Mouse (Mus musculus): ENCODE measurements around the gene Tbc1d23. TPM values are rescaled to one million over a fixed set of nuclear protein-coding genes. Genes with fewer than 3 reads are reported as not detected.

The Tbc1d23 gene
- polyA plus RNA-seq, 1 experiment, result 9.4 TPM

DNA sequence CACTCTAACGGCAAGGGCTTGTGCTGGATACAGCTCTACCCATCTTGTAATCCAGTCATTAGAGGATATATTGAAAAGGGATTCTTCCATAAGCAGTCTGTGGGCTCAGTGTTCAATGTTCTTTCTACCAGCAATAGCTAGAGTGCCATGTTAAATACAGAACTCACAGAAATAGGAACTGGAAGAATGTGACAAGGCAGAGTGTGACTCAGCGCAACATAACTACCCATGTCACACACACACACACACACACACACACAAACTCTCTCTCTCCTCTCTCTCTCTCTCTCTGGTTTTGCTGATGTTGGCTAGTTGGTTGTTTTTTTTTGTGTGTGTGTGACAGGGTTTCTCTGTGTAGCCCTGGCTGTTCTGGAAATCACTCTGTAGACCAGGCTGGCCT is 20.3 kb downstream of the Tbc1d23 start:
- H3K36me3 ChIP-seq (ENCODE audit: control insufficient read depth, insufficient read depth, low read length), result peaks cover 42% of the 10 kb centered on the region
- no peak overlapping the region for H3K27ac ChIP-seq (ENCODE audit: insufficient read depth, low read depth, low read length)
- 89% methylated on average over 2 of the region's 2 CpGs for WGBS
- TF ChIP-seq POLR2A (IDR thresholded peaks at IDR 0.05; ENCODE audit: low read depth, low read length), result no peak
- no peak for TF ChIP-seq CTCF (IDR thresholded peaks at IDR 0.05; ENCODE audit: extremely low read depth, insufficient read length, insufficient replicate concordance, low read depth, low read length)
- no peak overlapping the region for H3K4me3 ChIP-seq (ENCODE audit: low read depth, low read length)
- H3K27me3 ChIP-seq (ENCODE audit: control insufficient read depth, insufficient read depth, low read length), result no peaks in the 10 kb centered on the region
- no peaks in the 10 kb centered on the region for H3K4me1 ChIP-seq (ENCODE audit: control insufficient read depth, insufficient read depth, insufficient read length, low read length)

DNA sequence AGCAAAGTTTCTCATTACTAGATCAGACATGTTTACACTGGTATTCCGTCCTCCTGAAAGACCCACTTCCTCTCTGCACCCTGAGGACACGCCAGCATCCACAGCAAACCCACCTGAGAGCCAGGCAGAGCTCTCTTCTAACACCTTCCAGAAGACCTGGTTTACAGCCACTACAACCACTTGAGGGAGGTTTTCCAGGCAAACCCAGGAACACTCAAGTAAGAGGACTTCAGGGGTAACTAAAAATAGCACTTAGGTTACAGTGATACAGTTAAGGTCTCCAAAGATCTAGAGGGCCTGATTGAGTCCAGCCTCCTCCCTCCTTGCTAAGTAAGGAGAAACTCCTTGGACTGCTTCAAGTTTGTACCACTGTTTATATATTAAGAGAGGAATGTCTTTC is 23.0 kb downstream of the Tbc1d23 start:
- no peak for TF ChIP-seq CTCF (IDR thresholded peaks at IDR 0.05; ENCODE audit: extremely low read depth, insufficient read length, insufficient replicate concordance, low read depth, low read length)
- TF ChIP-seq POLR2A (IDR thresholded peaks at IDR 0.05; ENCODE audit: low read depth, low read length), result no peak
- H3K27ac ChIP-seq (ENCODE audit: insufficient read depth, low read depth, low read length), result no peak overlapping the region
- WGBS, result 90% methylated on average over 2 of the region's 2 CpGs

DNA sequence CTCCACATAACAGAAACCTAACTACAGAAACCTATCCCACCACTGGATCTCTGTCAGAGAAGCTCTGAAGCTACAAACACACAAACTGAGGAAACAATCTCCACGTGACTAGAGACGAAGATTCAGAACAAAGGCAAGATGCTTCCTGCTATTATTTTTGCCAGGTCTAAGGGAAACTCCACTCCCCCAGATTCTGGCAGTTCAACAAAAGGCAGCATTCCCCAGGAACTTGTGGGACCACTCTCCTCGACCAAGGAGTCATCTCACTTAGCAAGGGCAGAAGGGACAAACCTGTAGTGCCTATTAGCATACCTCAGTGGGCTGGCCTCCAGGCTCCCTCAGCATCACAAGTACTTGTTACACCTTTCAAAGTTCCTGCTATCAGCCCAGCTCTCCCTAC is 34.0 kb downstream of the Tbc1d23 start:
- no peak overlapping the region for H3K4me3 ChIP-seq (ENCODE audit: low read depth, low read length)
- 78% methylated on average over 3 of the region's 3 CpGs for WGBS
- TF ChIP-seq CTCF (IDR thresholded peaks at IDR 0.05; ENCODE audit: extremely low read depth, insufficient read length, insufficient replicate concordance, low read depth, low read length) (no peak), POLR2A (IDR thresholded peaks at IDR 0.05; ENCODE audit: low read depth, low read length) (no peak)
- no peak overlapping the region for H3K27ac ChIP-seq (ENCODE audit: insufficient read depth, low read depth, low read length)
- no peaks in the 10 kb centered on the region for H3K27me3 ChIP-seq (ENCODE audit: control insufficient read depth, insufficient read depth, low read length)
- peaks cover 42% of the 10 kb centered on the region for H3K36me3 ChIP-seq (ENCODE audit: control insufficient read depth, insufficient read depth, low read length)
- H3K4me1 ChIP-seq (ENCODE audit: control insufficient read depth, insufficient read depth, insufficient read length, low read length), result no peaks in the 10 kb centered on the region

More for the DNA sequence above, 23.0 kb downstream of the Tbc1d23 start:
- Histone ChIP-seq H3K4me3 (ENCODE audit: low read depth, low read length) (no peak overlapping the region), H3K4me1 (ENCODE audit: control insufficient read depth, insufficient read depth, insufficient read length, low read length) (no peaks in the 10 kb centered on the region), H3K27me3 (ENCODE audit: control insufficient read depth, insufficient read depth, low read length) (no peaks in the 10 kb centered on the region), H3K36me3 (ENCODE audit: control insufficient read depth, insufficient read depth, low read length) (peaks cover 38% of the 10 kb centered on the region)

DNA sequence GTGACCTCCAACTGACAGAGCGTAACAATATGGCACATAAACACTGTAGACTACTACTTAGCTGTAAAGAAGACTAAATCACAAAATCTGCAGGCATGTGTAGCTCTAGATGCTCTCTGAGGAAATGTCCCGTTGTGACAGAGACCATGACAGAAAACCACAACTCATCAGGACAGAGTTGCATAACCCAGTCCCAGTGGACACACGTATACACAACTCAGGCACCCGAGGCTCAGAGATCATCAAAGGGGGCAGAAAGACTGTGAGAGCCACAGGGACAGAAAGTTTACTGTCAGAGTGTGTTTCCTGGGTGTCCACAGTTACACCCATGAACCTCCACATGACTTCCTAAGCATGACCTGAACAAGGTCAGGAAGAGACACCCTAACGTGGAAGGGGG is 34.7 kb downstream of the Tbc1d23 start:
- Histone ChIP-seq H3K4me3 (ENCODE audit: low read depth, low read length) (no peak overlapping the region), H3K27ac (ENCODE audit: insufficient read depth, low read depth, low read length) (no peak overlapping the region), H3K4me1 (ENCODE audit: control insufficient read depth, insufficient read depth, insufficient read length, low read length) (no peaks in the 10 kb centered on the region), H3K27me3 (ENCODE audit: control insufficient read depth, insufficient read depth, low read length) (no peaks in the 10 kb centered on the region), H3K36me3 (ENCODE audit: control insufficient read depth, insufficient read depth, low read length) (peaks cover 48% of the 10 kb centered on the region)
- 84% methylated on average over 5 of the region's 5 CpGs for WGBS
- TF ChIP-seq CTCF (IDR thresholded peaks at IDR 0.05; ENCODE audit: extremely low read depth, insufficient read length, insufficient replicate concordance, low read depth, low read length) (no peak), POLR2A (IDR thresholded peaks at IDR 0.05; ENCODE audit: low read depth, low read length) (no peak)

DNA sequence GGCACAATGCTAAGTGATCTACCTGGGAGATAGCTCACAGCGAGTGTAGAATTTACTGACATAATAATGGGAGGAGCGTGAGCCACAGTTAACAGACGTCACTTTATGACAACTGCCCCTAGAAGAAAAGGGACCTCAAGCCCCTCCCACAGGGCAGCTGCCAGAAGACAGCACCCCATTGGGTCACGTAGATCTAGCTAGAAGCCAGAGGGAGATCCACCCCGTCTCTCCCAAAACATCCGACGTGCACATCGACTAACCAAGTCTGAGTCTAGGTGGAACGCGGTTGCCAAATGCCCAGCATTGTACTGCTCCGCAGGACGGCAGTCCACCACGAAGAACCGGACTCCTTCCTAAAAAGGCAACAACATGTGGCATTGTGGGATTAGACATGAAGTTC is 40.1 kb downstream of the Tbc1d23 start:
- no peaks in the 10 kb centered on the region for H3K27me3 ChIP-seq (ENCODE audit: control insufficient read depth, insufficient read depth, low read length)
- 95% methylated on average over 14 of the region's 14 CpGs for WGBS
- no peak overlapping the region for H3K4me3 ChIP-seq (ENCODE audit: low read depth, low read length)
- TF ChIP-seq CTCF (IDR thresholded peaks at IDR 0.05; ENCODE audit: extremely low read depth, insufficient read length, insufficient replicate concordance, low read depth, low read length), result no peak
- no peak for TF ChIP-seq POLR2A (IDR thresholded peaks at IDR 0.05; ENCODE audit: low read depth, low read length)
- H3K4me1 ChIP-seq (ENCODE audit: control insufficient read depth, insufficient read depth, insufficient read length, low read length), result no peaks in the 10 kb centered on the region
- H3K36me3 ChIP-seq (ENCODE audit: control insufficient read depth, insufficient read depth, low read length), result peaks cover 45% of the 10 kb centered on the region
- no peak overlapping the region for H3K27ac ChIP-seq (ENCODE audit: insufficient read depth, low read depth, low read length)

DNA sequence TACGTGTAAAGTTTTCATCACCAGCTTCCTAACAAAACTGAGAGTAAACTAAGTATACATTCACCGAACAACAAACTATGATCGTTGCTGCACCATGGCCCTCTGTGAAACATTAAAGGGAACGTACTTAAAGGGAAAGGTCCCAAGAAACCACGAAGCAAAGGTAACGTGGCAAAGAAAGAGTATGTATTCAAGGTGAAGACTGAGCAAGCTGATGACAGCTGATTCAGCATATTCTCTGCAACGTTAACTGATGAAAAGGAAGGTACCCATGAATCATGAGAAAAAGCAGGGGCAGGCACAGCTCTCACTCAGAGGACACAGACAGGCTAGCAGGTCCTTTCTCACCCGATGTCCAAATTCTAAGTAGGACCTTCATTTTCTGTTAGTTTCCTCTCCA is 40.9 kb downstream of the Tbc1d23 start:
- H3K4me3 ChIP-seq (ENCODE audit: low read depth, low read length), result no peak overlapping the region
- TF ChIP-seq POLR2A (IDR thresholded peaks at IDR 0.05; ENCODE audit: low read depth, low read length), result no peak
- no peak for TF ChIP-seq CTCF (IDR thresholded peaks at IDR 0.05; ENCODE audit: extremely low read depth, insufficient read length, insufficient replicate concordance, low read depth, low read length)
- H3K4me1 ChIP-seq (ENCODE audit: control insufficient read depth, insufficient read depth, insufficient read length, low read length), result no peaks in the 10 kb centered on the region
- H3K27me3 ChIP-seq (ENCODE audit: control insufficient read depth, insufficient read depth, low read length), result no peaks in the 10 kb centered on the region
- H3K27ac ChIP-seq (ENCODE audit: insufficient read depth, low read depth, low read length), result no peak overlapping the region
- 85% methylated on average over 8 of the region's 8 CpGs for WGBS
- peaks cover 51% of the 10 kb centered on the region for H3K36me3 ChIP-seq (ENCODE audit: control insufficient read depth, insufficient read depth, low read length)

DNA sequence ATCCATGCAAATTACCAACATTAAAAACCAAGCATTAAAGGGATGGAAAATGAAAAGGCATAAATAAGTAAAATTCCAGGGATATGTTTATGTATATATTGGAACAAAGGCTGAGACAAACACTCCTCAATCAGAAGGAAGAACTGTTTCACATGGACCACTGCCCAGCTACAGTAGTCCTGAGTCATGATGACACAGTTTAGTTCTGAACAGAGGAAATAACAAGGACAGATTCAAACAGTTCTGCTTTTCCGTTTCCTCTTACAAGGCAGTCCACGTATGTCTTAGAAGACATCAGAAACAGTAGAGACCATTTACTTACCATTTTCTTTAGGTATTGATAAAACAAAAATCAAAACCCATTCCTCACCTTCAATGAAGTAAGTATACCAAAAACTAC is 41.8 kb downstream of the Tbc1d23 start:
- Histone ChIP-seq H3K4me1 (ENCODE audit: control insufficient read depth, insufficient read depth, insufficient read length, low read length) (no peaks in the 10 kb centered on the region), H3K27ac (ENCODE audit: insufficient read depth, low read depth, low read length) (no peak overlapping the region), H3K36me3 (ENCODE audit: control insufficient read depth, insufficient read depth, low read length) (peaks cover 51% of the 10 kb centered on the region), H3K4me3 (ENCODE audit: low read depth, low read length) (no peak overlapping the region), H3K27me3 (ENCODE audit: control insufficient read depth, insufficient read depth, low read length) (no peaks in the 10 kb centered on the region)
- 76% methylated on average over 2 of the region's 2 CpGs for WGBS
- TF ChIP-seq CTCF (IDR thresholded peaks at IDR 0.05; ENCODE audit: extremely low read depth, insufficient read length, insufficient replicate concordance, low read depth, low read length) (no peak), POLR2A (IDR thresholded peaks at IDR 0.05; ENCODE audit: low read depth, low read length) (no peak)

DNA sequence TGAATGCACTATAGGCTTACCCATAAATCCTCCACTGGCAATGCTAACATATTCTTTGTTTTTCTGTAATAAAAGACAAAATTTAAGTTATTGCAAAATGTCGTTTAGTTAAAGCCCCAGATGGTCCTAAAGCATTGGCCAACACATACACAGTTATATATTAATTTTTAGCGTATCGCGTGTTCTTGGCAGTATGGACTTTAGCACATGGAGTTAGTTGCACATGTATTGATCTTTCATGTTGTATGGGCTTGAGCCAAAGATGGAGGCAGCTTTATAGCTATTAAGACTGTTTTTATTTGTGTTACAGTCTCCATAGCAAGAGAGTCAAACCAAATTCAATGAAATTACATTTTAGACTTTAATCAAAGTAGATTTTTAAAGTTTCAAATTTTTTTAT is 44.7 kb downstream of the Tbc1d23 start:
- Histone ChIP-seq H3K36me3 (ENCODE audit: control insufficient read depth, insufficient read depth, low read length) (peaks cover 50% of the 10 kb centered on the region), H3K4me3 (ENCODE audit: low read depth, low read length) (no peak overlapping the region), H3K27ac (ENCODE audit: insufficient read depth, low read depth, low read length) (no peak overlapping the region), H3K27me3 (ENCODE audit: control insufficient read depth, insufficient read depth, low read length) (no peaks in the 10 kb centered on the region), H3K4me1 (ENCODE audit: control insufficient read depth, insufficient read depth, insufficient read length, low read length) (no peaks in the 10 kb centered on the region)
- 55% methylated on average over 4 of the region's 4 CpGs for WGBS
- TF ChIP-seq POLR2A (IDR thresholded peaks at IDR 0.05; ENCODE audit: low read depth, low read length) (no peak), CTCF (IDR thresholded peaks at IDR 0.05; ENCODE audit: extremely low read depth, insufficient read length, insufficient replicate concordance, low read depth, low read length) (no peak)

Measured in small intestine, adult 2 months (tissue).